Mouse (Mus musculus) brain, embryonic 14.5 days (tissue): Measurements from ENCODE around the gene Fastkd3.

Experiments used
- CTCF ChIP-seq: fragments of 200-500 bp; IDR thresholded peaks from 2 replicates; pipeline ENCODE4 v1.5.1; 2012; ENCODE audit warnings: inconsistent platforms, mild to moderate bottlenecking, moderate library complexity, borderline replicate concordance; ENCODE audit not compliant: insufficient read depth, insufficient read length; ENCODE audit errors: extremely low read depth
- POLR2A ChIP-seq: fragments of 200-500 bp; IDR thresholded peaks from 2 replicates; pipeline ENCODE4 v1.6.1; 2012; ENCODE audit warnings: mild to moderate bottlenecking, inconsistent platforms, borderline replicate concordance; ENCODE audit not compliant: poor library complexity, insufficient read depth, insufficient read length, severe bottlenecking; ENCODE audit errors: extremely low read depth

DNA sequence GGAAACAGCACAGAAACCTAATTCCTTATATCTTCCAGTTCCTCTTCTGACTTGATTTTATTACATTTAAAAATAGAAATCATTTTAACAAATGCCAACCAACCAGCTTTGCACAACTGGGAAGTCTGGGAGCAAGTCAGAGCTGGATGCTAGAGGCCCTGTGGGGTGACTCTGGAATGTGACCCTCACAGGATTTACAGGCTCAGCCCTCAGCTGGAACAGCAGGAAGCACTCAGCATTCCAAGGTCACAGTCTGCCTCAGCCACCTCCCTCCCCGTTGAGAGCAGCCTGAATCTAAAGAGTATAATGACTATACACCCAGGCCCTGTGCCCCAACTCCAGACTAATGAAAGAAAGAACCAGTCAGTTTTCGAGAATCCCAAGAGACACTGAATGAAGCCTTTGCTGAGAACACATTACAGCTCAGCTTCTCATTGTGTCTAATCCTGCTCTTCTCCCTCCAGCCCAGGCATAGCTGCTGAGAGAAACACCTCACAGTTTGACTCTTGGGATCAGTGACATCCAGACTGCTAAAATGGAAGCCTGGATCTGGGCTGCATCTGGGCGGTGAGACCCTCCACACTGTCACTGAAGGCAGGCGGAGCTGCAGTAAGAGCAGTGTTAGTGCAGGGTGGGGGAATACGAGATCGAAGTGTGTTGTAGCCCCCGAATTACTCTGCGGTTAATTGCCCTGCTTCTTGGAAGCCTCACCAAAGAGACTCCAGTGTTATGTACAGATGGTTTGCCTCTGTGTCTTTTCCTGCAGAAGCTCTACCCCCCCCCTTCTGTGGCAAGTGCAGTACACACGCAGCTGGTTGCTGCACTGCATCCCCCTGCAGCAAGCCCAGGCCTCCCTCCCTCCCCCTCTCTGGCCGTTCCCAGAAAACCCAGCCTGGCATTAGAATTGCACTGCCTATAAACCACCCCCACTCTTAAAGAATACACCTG is 8.8 kb upstream of the Fastkd3 start:
- no peak for TF ChIP-seq CTCF
- TF ChIP-seq POLR2A: no peak
